Mouse (Mus musculus): ENCODE measurements around the gene Cct4.

Cct4 gene

DNA sequence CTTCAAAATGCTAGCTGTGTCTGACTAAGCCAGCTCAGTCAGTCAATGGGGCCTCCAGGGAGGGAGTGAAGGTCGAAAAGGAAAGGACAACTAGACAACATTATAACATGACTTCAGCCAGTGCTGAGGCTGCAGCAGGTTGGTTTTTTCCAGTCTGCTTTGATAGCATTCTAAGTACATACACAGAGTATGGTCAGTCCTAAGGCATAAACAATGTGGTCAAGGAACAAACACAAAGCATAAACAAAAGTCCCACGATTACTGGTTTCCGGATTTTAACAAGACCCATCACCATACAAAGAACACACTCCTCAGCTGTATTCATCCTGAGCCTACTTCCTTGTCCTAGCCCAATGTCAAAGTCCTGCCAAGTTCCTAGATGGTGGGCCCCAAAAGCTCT is 4.8 kb upstream of the Cct4 start:
- DNase-seq: no peak

DNA sequence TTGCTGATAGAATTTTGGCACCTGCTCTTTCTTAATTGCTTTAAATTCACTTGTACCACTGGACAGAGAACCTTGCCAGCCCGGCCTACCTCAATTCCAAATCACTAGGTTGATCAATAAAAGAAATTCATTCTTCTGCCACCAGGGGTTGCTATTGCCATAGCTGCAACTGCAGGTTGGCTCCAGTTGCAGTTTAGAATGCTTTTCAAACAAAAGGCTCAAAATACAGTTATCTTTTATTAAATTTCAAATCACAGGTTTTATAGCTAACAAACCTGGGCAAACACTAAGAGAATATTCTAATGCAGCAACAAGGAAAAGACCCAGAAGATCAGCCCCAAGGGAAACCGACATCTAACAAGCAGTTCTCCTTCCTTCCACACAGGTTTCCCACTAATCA is 3.0 kb upstream of the Cct4 start:
- peak; percentile 20 for DNase-seq

DNA sequence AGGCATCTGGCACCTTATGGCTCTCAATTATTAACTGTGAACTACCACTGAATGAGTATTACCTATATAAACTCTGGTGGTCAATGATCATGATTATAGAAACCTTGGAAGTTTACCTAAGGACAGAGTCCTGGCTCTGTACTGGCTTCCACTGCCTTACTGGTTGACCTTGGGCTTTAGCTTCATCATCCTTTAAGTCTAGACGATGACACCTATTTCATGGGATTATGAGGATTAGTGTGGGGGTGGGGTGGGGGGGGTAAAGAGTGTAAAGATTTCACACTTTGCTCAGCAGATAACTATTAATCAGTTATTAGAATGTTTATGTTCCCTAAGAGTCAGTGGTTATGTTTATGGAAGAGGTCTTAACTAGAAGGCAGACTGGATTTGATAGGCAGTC is 533 bp upstream of the Cct4 start:
- no peak for DNase-seq

DNA sequence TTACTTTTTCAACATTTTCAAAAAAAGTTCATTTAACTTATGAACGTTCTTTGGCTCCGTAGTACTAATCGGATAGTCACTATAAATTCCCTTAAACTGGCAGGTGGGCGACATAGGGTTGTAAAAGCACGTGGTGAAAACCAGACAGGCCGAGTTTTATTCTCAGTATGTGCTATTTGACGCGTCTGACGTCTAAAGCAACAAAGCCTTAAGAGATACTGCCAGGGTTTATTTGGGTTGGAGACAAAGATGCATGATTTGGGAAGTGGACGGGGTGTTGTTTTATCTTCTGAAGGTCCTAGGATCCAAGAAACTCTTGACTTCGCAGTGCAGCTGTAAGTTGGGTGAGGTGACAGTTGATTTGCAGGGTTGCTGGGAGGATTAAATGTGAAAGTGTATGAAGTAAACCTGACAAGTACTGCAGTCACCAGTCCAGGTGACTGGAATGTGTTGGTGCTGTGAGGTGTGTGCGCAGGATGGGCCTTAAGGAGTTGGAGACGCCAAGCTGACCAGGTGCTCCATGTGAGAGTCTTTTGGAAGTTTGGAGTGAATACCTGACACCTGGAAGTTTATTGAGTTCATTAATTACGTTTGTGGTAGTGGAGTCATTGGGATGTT is 1.0 kb downstream of the Cct4 start:
- DNase-seq: no peak

DNA sequence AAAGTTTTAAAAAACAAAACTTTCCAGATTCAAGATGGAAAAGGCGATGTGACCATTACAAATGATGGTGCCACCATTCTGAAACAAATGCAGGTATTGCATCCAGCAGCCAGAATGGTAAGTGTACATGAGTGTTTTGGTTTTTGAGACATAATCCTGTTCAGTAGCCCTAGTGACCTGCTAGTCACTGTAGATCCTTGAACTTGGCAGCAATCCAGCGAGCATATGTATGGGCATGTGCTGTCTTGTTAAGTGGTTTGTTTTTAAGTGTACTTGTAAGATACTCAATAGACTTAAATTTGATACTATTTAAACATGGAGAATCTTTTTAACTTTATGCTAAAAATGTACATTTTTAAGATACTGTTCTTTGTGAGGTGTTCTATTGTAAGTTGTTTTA is 4.0 kb downstream of the Cct4 start:
- no peak for DNase-seq

DNA sequence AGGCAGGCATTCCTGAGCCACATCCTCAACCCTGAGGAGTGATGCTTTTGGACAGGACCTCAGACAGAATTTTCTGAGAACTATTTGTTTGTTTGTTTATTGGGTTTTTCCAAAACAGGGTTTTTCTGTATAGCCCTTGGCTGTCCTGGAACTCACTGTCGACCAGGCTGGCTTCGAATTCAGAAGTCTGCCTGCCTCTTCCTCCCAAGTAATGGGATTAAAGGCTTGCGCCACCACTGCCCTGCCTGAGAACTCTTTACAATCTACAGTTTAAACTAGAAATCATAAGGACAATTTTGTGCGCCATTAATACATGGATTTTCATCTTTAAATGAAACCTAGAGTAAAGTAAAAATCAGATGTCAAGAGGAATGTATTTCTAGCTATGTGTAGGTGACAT is 5.1 kb downstream of the Cct4 start:
- no peak for DNase-seq

DNA sequence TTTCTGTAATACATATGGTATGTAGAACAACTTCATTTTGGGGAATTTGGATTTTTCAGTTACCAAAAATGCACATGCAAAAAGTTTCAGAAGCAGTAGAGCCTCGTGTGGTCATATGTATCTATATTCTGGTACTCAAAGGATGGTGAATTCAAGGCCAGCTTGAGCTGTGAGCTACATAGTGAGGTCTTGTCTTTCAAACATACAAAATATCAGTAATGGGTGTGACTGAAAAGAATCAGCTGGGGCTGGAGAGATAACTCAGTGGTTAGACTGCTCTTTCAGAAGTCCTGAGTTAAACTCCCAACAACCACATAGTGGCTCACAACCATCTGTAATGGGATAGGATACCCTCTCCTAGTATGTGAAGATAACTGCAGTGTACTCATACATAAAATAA is 8.0 kb downstream of the Cct4 start:
- DNase-seq: no peak

DNA sequence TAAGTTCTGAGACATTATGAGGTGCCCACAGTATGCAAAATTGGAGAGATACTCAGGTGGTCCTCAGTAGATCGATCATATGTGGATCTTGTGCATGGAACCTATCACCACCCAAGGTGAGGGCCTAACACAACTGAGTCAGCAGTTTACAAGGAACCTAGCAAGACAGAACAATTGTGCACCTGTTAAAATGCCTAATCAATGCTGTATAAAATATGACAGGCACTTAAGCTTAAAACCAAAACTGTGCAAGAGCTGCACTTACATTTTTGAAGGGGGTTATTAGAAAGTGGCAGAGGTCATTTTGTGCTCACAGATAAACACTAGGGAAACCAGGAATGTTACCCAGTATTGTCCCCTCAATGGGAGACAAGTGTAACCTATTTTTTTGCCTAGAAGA is 15.0 kb downstream of the Cct4 start:
- DNase-seq: no peak

DNA sequence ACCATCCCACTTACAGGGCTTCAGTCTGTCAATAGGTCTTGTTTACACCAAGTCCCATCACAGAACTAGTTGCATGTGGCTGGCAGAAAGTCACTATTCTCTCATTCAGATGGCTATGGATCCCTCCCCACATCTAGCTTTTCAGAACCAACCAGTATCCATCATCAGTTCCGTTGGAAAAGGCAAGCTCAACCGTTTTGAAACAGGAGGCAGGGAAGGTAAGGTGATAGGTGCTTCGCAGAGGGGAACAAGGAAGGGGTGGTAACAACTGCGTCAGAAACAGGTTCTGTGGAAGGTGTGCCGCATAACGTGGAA is 16.8 kb downstream of the Cct4 start:
- no peak for DNase-seq

DNA sequence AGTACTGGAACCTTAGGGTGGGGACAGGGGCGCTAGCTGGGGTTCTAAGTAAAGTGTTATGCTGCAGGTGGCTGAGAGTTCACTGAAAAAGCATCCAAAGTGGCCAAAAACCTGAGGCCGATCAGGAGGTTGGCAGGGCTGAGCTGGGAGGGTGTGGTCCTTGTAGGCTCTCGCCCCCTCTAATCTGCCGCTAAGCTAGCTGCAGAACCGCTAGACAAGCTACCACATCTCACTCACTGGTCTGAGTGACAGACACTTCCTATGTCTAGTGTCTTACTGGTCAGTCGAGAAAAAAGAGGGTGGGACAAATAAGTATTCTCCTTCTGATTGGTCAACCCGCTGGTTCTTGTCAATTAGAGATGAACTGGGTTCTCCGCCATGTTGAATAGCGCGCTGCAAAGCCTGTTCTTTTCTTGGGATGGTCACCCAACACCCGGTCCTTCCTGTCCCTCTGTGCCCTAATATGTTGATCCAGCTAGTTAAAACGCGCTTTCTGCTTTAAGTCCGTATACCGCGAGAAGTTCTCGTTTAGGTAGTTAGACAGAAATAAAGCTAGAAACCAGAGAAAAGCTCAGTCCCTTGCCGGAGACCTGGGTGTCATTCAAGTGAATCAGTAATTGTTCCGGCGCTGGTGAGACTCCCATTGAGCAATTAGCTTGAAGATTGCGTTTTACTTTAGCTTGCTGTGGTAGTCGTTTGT is 17.3 kb downstream of the Cct4 start, which contains the start of gene Fam161a:
Gene Fam161a (plus strand): TSS at position 51 of the 700 bp plus-strand sequence.
- DNase-seq: peak; percentile 66

DNA sequence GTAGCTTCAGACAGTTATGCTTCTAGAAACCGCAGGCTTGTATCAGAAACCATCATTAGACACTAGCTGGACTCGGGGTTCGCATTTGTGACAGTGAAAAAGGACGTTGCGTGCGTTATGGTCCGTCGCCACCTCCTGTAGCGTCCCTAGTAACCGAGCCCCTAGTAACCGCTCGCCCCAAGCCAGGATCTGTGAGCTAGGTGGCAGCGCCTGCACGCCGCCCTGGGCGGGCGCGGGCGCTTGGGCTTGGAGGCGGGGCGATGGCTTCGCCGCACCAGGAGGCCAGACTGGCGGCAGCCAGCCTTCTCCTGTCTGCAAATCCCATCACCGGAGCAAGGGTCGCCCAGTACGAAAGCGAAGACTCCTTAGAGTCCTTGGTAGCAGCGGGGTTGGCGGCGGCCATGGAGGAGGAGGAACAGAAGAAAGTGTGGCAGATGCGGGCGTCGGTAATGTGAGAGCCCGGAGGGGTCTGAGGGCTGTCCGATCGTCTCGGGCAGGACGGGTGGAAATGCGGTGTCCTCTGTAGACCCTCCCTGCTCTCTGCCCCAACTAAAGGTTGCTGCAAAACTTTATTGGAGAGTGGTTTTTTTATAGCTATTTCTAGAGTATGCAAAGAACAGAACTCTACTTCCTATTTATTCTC is 18.0 kb downstream of the Cct4 start:
- DNase-seq: peak; percentile 83

DNA sequence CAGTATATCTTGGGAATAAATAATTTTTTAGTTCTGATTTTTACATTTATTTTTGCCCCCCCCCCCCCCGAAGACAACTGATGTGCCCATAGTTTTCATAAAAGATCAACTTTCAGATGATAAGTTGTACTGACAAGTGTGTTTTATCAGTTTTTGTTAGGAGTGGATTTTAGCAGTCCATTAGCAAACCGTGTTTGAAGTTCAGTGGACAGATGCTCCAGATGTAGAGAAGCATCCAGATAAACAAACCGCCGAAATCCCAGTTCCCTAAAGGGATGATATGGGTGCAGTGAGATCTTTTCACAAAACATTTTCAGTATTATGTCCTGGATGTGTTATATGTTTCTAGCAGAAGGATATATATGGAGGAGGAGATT is 18.5 kb downstream of the Cct4 start:
- no peak for DNase-seq

DNA sequence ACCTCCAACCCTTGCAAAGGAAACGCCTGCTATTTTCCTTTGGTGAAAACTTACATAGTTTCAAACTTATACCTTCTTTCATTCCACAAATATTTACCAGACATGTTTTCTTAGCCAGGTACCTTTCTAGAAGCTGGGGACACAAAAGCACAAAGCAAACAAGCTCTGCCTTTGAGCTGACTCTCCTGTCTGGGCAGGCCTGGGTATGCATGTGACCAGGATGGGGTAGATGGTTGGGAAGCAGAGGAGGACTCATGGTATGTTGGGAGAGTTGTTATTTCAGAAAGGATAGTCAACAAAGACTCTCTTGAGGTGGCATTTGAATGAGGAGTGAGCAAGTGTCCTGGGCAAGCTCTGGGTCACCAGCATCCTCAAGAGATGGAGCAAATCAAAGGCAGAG is 22.8 kb downstream of the Cct4 start:
- DNase-seq: no peak

DNA sequence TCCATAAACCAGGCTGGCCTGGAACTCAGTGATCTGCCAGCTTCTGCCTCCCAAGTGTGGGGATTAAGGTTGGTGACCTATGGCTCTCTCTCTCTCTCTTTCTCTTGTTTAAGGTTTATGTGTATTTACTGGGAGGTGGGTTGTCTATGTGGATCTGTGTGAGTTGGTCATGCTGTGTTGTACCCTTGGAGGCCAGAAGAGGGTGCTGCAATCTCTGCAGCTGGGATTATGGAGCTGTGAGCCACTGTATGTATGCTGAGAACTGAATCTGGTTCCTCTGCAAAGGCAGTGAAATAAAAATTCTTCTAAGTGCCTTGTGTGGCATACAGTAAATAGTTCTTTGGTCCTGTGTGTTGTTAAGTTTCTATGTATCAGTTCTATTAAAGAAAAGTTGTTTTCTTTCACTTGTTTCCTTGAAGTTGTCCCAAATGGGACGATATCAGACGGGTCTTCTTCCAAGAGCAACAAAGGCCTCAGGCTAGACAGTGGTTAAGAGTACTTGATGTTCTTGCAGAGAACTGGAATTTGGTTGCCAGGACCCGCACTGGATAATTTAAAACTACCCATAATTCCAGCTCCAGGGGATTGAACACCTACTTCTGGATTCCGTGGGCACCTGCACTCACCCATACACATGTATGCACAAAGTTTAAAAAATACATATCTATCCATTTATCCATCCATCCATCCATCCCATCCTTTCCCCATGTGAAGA is 23.4 kb downstream of the Cct4 start:
- no peak for DNase-seq

DNA sequence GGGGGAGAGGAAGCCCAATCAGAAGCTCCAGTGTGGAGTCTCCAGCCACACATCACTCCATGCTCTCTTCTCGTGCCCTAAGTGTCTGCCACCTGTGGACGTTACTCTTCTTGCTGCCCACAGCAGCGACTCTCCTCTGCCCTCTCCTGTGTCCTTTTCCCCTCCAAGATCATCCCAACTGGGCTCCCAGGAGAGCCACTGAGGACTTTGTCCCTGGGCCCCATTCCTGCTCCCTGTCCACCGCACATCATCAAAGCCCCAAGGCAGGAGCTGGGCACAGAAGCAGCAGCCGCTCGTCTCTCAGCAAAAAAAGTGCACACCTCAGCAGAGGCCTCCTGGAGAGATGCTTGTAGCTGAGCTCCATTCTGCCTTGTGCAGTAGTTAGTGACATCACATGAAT is 24.7 kb downstream of the Cct4 start:
- DNase-seq: no peak

DNA sequence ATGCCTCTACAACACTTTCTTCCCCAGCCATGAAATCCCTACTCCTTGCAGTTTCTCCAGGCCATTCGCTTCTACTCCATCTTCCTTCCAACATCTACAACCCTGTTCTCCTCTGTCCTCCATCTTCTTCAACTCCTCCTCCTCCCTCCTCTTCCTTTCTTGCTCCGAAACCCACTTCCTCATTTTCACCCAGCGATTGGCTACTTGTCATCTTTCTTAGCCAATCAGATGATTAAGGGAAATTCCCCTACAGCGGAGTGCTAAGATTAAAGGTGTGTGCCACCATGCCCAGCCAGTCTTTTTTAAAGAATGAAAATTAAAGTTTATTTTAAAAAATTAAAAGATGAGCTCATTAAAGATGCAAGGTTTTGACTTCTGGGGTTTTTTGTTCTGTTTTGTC is 27.6 kb downstream of the Cct4 start:
- no peak for DNase-seq

DNA sequence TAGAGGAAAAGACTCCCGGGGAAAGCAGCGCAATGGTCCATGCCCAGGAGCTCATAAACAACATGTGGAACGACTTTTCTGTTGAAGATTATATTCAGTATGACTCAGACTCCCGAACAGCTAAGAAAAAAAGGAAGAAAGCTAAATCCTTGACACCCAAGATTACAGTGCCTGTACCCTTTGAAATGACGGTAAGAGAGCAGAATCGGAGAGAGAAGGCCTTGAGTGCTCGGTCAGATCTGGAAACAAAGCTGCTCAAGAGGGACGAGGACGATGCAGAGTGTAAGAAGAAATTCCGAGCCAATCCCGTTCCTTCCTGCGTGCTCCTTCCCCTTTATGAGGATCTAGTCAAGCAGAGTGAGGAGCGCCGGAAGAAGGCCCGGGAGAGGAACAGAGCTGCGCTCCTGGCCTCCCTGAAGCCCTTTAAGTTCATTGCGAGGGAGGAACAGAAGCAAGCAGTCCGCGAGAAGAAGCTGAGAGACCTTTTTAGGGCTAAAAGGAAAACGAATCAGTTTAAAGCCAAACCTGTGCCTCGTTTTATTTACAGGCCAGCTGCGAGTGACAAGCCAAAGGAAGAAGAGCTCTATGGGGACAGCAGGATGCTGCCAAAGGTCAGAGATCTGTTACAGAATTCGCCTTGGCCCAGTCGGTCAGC is 29.9 kb downstream of the Cct4 start:
- no peak for DNase-seq

DNA sequence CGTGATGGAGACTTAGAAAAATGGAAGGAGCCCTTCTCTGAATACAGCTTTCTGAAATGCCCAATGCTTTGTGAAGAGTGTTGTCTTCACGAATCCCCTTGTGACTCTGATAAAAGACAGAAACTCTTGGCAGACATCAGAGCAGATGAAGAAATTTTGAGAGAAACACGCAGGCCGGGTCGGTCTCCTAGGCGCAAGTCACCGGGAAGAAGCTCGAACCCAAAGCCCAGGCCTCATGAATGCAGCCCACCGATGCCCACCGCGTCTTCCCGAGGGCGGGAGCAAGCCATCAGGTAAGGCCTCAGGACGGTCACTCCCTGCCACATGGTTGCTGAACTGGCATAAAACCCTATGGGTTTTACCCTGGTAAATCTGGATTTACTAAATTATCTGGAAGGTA is 30.5 kb downstream of the Cct4 start:
- DNase-seq: no peak

DNA sequence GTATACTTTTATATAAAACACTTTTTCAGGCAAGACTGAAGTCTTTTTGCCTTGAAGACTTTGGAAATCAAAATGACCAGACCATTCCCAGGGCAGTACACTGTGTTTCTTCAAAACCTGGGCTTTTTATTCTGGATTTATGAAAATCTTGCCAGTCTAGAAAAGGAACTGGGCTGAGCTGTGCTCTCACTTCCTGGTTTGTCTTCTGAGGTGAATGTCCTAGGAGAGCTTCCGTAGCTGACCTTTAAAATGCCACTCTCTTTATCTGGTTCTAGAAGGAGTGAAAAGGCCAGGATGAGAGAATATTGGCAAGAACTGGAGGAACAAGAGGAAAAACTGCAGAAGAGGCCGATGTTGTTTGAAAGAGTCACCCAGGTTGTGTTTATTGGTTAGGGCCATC is 32.8 kb downstream of the Cct4 start:
- DNase-seq: no peak

DNA sequence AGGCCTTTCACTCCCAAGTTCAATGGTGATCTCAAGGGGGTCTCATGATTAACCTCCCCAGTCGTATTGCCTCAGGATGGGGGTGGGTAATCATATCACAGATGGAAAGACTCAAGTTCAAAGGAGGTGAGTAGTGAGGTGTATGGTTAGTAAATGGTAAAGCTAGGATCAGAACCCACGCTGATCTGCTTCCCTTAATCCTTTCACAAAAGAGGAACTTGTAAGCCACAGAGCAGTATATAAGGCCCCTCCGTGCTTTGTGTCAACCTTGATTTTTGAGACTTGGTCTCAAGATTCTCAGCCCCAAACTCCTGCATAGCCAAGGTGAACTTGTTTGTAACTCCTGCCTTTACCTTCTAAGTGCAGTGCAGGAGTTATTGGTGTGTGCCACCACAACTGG is 33.9 kb downstream of the Cct4 start:
- no peak for DNase-seq

DNA sequence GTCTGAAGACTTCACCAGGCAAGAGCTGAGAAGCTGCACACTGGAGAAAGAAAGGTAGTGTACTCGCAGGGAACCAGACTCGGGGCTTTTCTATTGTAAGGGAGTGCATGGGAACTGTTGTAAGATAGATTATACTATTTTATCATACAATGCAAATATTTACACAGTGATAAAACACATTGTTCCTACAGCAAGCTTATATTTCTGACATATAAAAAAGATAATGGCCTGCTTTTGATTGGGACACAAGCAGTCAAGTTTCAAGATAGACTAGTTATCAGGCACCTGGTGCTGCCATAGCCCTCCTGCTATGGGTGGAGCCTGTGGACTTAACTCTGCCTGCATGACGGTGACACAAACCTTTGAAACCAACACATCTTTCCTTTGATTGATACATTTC is 38.6 kb downstream of the Cct4 start:
- no peak for DNase-seq

DNA sequence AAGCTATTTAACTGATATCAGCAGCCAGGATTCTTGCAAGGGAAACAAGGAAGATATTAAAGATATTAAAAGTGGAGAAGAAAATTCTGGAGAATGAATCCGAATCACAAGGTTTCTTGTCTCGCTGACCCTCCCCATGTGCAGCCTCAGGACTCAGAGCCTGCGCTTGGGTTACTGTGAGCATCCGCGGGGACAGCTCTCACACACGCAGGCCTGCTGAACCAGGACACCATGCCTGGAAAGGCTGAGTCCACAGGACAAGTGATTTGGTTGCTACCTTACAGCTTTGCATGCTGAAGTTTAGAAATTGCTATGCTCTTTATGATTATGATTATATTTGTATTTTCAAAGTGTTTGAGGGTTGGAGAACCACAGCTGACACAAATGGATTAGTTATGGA is 39.1 kb downstream of the Cct4 start:
- DNase-seq: no peak

DNA sequence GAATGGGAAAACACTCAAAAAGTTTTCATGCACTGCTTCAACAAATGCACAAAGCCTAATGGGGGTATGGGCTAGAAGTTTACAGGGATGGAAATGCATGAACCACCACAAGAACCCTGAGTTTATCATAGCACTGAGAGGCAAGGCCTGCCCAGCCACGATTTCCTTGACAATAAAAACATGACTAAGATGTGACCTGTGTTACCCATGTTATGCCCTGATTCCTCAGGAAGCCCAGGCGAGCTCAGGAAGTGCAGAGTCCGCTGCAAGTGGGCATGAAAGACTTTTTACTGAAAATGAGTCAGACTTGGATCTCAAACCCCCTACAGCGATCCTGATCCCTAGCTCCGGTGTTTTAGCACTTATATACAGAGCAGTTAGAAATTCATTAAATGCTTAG is 56.9 kb downstream of the Cct4 start:
- no peak for DNase-seq

Measured in right cerebral cortex, postnatal 25 days (tissue).